In genomic region chr2:160456681-160457080, GRCm38 (mm10) we compare ENCODE assay signal across 26 mouse cellular contexts.
"Had no signal": no experiment of that assay in that cellular context is flagged by ENCODE, and none has a peak within 500 bp of the region (broad histone marks: within the 10 kb centered on the region; RNA-seq: fewer than 3 reads in every experiment).

No protein-coding gene starts in this region.

- H3K4me1 ChIP-seq: liver, embryonic 15.5 days had no signal

- H3K4me2 ChIP-seq: heart, embryonic 12.5 days; hindbrain, embryonic 12.5 days; hindbrain, embryonic 14.5 days; intestine, embryonic 15.5 days; limb, embryonic 12.5 days; liver, embryonic 11.5 days; liver, embryonic 13.5 days; liver, embryonic 15.5 days had no signal

- DNase-seq: gastrocnemius, postnatal 36 days; heart, adult 18-20 months; heart, postnatal 10 days; heart, postnatal 4 days; kidney, adult 18-20 months; kidney, adult 8-10 months; kidney, postnatal 10 days; kidney, postnatal 25 days; kidney, postnatal 4 days; liver; liver, embryonic 13.5 days had no signal

- H3K27me3 ChIP-seq: intestine, embryonic 15.5 days; liver, embryonic 13.5 days; liver, embryonic 15.5 days had no signal

- H3K27ac ChIP-seq: heart, embryonic 10.5 days; hindbrain, embryonic 10.5 days; hindbrain, embryonic 12.5 days; hindbrain, embryonic 14.5 days; intestine, embryonic 15.5 days; layer of hippocampus, adult 2 months; left cerebral cortex, adult 2 months; limb, embryonic 10.5 days; limb, embryonic 12.5 days; liver, embryonic 13.5 days; liver, embryonic 15.5 days had no signal

- H3K9me3 ChIP-seq: heart, embryonic 10.5 days; heart, embryonic 12.5 days; hindbrain, embryonic 10.5 days; hindbrain, embryonic 12.5 days; intestine, embryonic 15.5 days; limb, embryonic 10.5 days; limb, embryonic 12.5 days; liver, embryonic 13.5 days; liver, embryonic 15.5 days had no signal

- ATAC-seq: hindbrain, embryonic 16.5 days; inflammation-experienced regulatory T-cells, adult 6 months; intestine, embryonic 15.5 days; intestine, postnatal 0 days had no signal

- H3K4me3 ChIP-seq: heart, embryonic 10.5 days; heart, embryonic 12.5 days; hindbrain, embryonic 10.5 days; hindbrain, embryonic 12.5 days; intestine, embryonic 15.5 days; layer of hippocampus, adult 2 months; left cerebral cortex, adult 2 months; limb, embryonic 10.5 days; limb, embryonic 12.5 days; liver, embryonic 13.5 days; liver, embryonic 15.5 days had no signal

- H3K9ac ChIP-seq: heart, embryonic 12.5 days; hindbrain, embryonic 12.5 days; hindbrain, embryonic 14.5 days; intestine, embryonic 15.5 days; limb, embryonic 12.5 days; liver, embryonic 13.5 days; liver, embryonic 15.5 days had no signal

- H3K36me3 ChIP-seq: heart, embryonic 10.5 days; heart, embryonic 12.5 days; hindbrain, embryonic 10.5 days; hindbrain, embryonic 12.5 days; intestine, embryonic 15.5 days; limb, embryonic 10.5 days; limb, embryonic 12.5 days; liver, embryonic 13.5 days; liver, embryonic 15.5 days had no signal
